In the genomic region with DNA sequence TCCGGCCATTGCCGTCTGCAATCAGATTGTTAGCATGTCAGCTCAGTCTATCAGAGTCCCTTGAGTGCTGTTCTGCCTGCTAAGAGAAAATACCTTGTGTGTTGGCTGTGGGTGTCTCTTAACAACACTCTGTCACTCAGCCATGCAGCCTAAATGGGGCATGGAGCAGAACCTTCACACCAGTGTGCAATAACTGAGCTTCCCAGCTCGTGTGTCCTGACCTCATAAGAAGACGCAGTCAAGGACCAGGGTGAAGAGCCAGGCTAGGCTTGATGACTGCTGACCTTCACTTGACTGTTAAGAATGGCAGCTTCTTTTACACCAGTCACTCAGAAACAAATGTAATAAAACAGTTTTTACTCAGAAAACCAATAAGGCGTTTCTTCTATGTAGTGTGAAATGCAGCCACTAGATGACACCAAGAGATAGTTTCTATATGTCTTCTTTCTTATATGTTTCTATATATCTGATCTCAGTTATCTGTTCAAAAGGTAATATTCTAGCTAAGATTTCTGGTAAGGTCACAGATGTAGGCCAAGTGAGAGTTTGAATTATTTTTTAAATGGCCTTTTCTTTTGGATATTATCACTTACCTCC, we compare ENCODE assay signal across 18 mouse cellular contexts.
DNase-seq lines count a peak whose midpoint lies in the region; ATAC-seq lines count a peak whose summit lies in the region.
"Had no signal": no experiment of that assay in that cellular context is flagged by ENCODE, and none has a peak within 500 bp of the region (broad histone marks: within the 10 kb centered on the region; RNA-seq: fewer than 3 reads in every experiment).

No protein-coding gene starts in this region.

- H3K27me3 ChIP-seq in heart, embryonic 15.5 days, result no peaks in the 10 kb centered on the region
- H3K27me3 ChIP-seq in midbrain, embryonic 16.5 days (ENCODE audit: control insufficient read depth, insufficient read depth, low read depth, low read length), result no peaks in the 10 kb centered on the region
- H3K27me3 ChIP-seq in midbrain, embryonic 10.5 days (ENCODE audit: low read depth, poor library complexity, severe bottlenecking), result no peaks in the 10 kb centered on the region
- H3K27me3 ChIP-seq: CH12.LX; embryonic facial prominence, embryonic 13.5 days; limb, embryonic 13.5 days had no signal

- no peaks in the 10 kb centered on the region for H3K4me1 ChIP-seq in heart, embryonic 15.5 days (replicated peaks)
- no peaks in the 10 kb centered on the region for H3K4me1 ChIP-seq in midbrain, embryonic 16.5 days (ENCODE audit: control insufficient read depth, insufficient read depth, low read length)
- H3K4me1 ChIP-seq in midbrain, embryonic 10.5 days, result no peaks in the 10 kb centered on the region
- H3K4me1 ChIP-seq: embryonic facial prominence, embryonic 13.5 days; limb, embryonic 13.5 days had no signal

- ATAC-seq in heart, embryonic 15.5 days (replicated peaks; ENCODE audit: insufficient number of reproducible peaks, insufficient read depth, low FRiP score, low read depth), result no peak
- peak; percentile 45; the same call in 1 of the 2 replicates for ATAC-seq in midbrain, embryonic 16.5 days
- ATAC-seq: inflammation-experienced regulatory T-cells, adult 6 months; Patski had no signal

- intact Hi-C loops in heart, postnatal 10 days (cut with DNase I), result no loop called here

- no peaks in the 10 kb centered on the region for H3K36me3 ChIP-seq in heart, embryonic 15.5 days
- H3K36me3 ChIP-seq in midbrain, embryonic 16.5 days (ENCODE audit: control insufficient read depth, insufficient read depth, low read length), result no peaks in the 10 kb centered on the region
- H3K36me3 ChIP-seq in midbrain, embryonic 10.5 days, result no peaks in the 10 kb centered on the region
- H3K36me3 ChIP-seq: embryonic facial prominence, embryonic 13.5 days; limb, embryonic 13.5 days had no signal

- DNase-seq in heart, postnatal 10 days, result no peak
- DNase-seq in midbrain, embryonic 10.5 days (ENCODE audit: low spot score), result no peak
- peak; percentile 24 for DNase-seq in embryo, embryonic 10.5 days (ENCODE audit: low spot score)
- DNase-seq in retina, postnatal 1 day, result peak; percentile 16
- no peak for DNase-seq in spleen, postnatal 14 days (ENCODE audit: low spot score in 2 of 2)
- DNase-seq in lung, postnatal 25 days (ENCODE audit: low spot score), result no peak
- DNase-seq: cerebellum, adult 9-11 months; kidney, postnatal 14 days; thymus, postnatal 4 days had no signal

- H3K4me3 ChIP-seq in heart, embryonic 15.5 days, result no peak overlapping the region
- no peak overlapping the region for H3K4me3 ChIP-seq in midbrain, embryonic 16.5 days (ENCODE audit: low read depth, low read length)
- no peak overlapping the region for H3K4me3 ChIP-seq in midbrain, embryonic 10.5 days
- H3K4me3 ChIP-seq: embryonic facial prominence, embryonic 13.5 days; limb, embryonic 13.5 days; myocyte had no signal

- no peak overlapping the region for H3K9ac ChIP-seq in heart, embryonic 15.5 days
- H3K9ac ChIP-seq in midbrain, embryonic 16.5 days (ENCODE audit: low read depth, low read length), result no peak overlapping the region
- H3K9ac ChIP-seq: embryonic facial prominence, embryonic 13.5 days; limb, embryonic 13.5 days had no signal

- 45% methylated on average over 5 of the region's 5 CpGs for WGBS in heart, embryonic 15.5 days
- 70% methylated on average over 5 of the region's 5 CpGs for WGBS in midbrain, embryonic 16.5 days
- WGBS in midbrain, embryonic 10.5 days, result 71% methylated on average over 5 of the region's 5 CpGs

- no peak overlapping the region for H3K27ac ChIP-seq in heart, embryonic 15.5 days
- no peak overlapping the region for H3K27ac ChIP-seq in midbrain, embryonic 16.5 days (ENCODE audit: low read length)
- H3K27ac ChIP-seq in midbrain, embryonic 10.5 days (replicated peaks), result no peak overlapping the region
- H3K27ac ChIP-seq: embryonic facial prominence, embryonic 13.5 days; limb, embryonic 13.5 days; macrophage had no signal

- peak overlapping the region; percentile 21; the same call in 1 of the 2 replicates for H3K4me2 ChIP-seq in heart, embryonic 15.5 days
- H3K4me2 ChIP-seq in midbrain, embryonic 16.5 days (ENCODE audit: low read length), result no peak overlapping the region
- H3K4me2 ChIP-seq: embryonic facial prominence, embryonic 13.5 days; limb, embryonic 13.5 days had no signal

- H3K9me3 ChIP-seq in heart, embryonic 15.5 days (replicated peaks), result no peaks in the 10 kb centered on the region
- no peaks in the 10 kb centered on the region for H3K9me3 ChIP-seq in midbrain, embryonic 16.5 days (replicated peaks; ENCODE audit: control insufficient read depth, low read length, poor library complexity, severe bottlenecking)
- H3K9me3 ChIP-seq in midbrain, embryonic 10.5 days (replicated peaks), result no peaks in the 10 kb centered on the region
- H3K9me3 ChIP-seq: embryonic facial prominence, embryonic 13.5 days; limb, embryonic 13.5 days had no signal

Comparison
In these comparisons a context has a peak if more than half of its experiments do, and no peak if none do; other contexts are left out.
1. DNase-seq: peak in embryo, embryonic 10.5 days (single experiment) and retina, postnatal 1 day (single experiment); none in heart, postnatal 10 days (0 of 2), midbrain, embryonic 10.5 days (single experiment), spleen, postnatal 14 days (0 of 2) and lung, postnatal 25 days (single experiment).